Mouse (Mus musculus): ENCODE results near the gene Olfr998.
"Not testable (repeated sequence)": the region's sequence is repeated elsewhere in the genome, so short reads cannot be mapped to it uniquely, and the experiment has no call there.

Olfr998 gene

GRCm38 (mm10) chr2:85588648-85589047, at the start of gene Olfr998:
TSS of gene Olfr998 (plus strand) at chr2:85588948.
- DNase-seq (ENCODE audit: low read depth, low spot score), result not testable (repeated sequence)

- DNase-seq (ENCODE audit: low read depth, low spot score), result no peak
These were observed 33.9 kb upstream of the Olfr998 start for GRCm38 (mm10) chr2:85554806-85555205.

- no peak for DNase-seq (ENCODE audit: low read depth, low spot score)
These were observed 28.5 kb upstream of the Olfr998 start for GRCm38 (mm10) chr2:85560226-85560625.

- DNase-seq (ENCODE audit: low read depth, low spot score), result no peak
These were observed 27.6 kb upstream of the Olfr998 start for GRCm38 (mm10) chr2:85561187-85561586.

- DNase-seq (ENCODE audit: low read depth, low spot score), result no peak
These were observed 9.8 kb upstream of the Olfr998 start, which contains the start of gene Olfr996 for GRCm38 (mm10) chr2:85578915-85579314. TSS of gene Olfr996 (plus strand) at chr2:85579215.

GRCm38 (mm10) chr2:85611803-85612202, 23.1 kb downstream of the Olfr998 start, which contains the start of gene Olfr1000:
TSS of gene Olfr1000 (minus strand) at chr2:85611903.
- no peak for DNase-seq (ENCODE audit: low read depth, low spot score)
